Mouse (Mus musculus): ENCODE measurements around the gene Shb. TPM values are rescaled to one million over a fixed set of nuclear protein-coding genes. Genes with fewer than 3 reads are reported as not detected.

Shb gene
- polyA plus RNA-seq, 2 experiments = 5.0 to 8.8 TPM

GRCm38 (mm10) chr4:45498345-45498744, 33.9 kb downstream of the Shb start:
- ATAC-seq (ENCODE audit: insufficient read depth) (no peak), DNase-seq (ENCODE audit: low read depth in 3 of 3, low spot score in 3 of 3) (no peak)
- Histone ChIP-seq H3K9me3 (ENCODE audit: control insufficient read depth, low read length) (no peaks in the 10 kb centered on the region), H3K4me1 (replicated peaks; ENCODE audit: control insufficient read depth in 2 of 2, insufficient read depth in 2 of 2, low read length in 1 of 2) (peaks cover 11 to 47% of the 10 kb centered on the region in 2 experiments), H3K4me2 (ENCODE audit: low read depth) (no peak overlapping the region), H3K4me3 (ENCODE audit: insufficient read depth in 1 of 2, low read depth in 2 of 2, low read length in 2 of 2) (no peak overlapping the region), H3K9ac (replicated peaks) (no peak overlapping the region), H3K36me3 (replicated peaks; ENCODE audit: control insufficient read depth, insufficient read depth, low read depth) (no peaks in the 10 kb centered on the region), H3K27ac (no peak overlapping the region), H3K27me3 (ENCODE audit: control insufficient read depth, insufficient read depth, low read length) (no peaks in the 10 kb centered on the region)
- 51% methylated on average over 5 of the region's 5 CpGs for WGBS (ENCODE audit: insufficient replicate concordance)
- TF ChIP-seq CTCF (IDR thresholded peaks at IDR 0.05; ENCODE audit: low read depth) (no peak), EP300 (IDR thresholded peaks at IDR 0.05; ENCODE audit: low read depth) (no peak)

- H3K4me3 ChIP-seq (ENCODE audit: insufficient read depth in 1 of 2, low read depth in 2 of 2, low read length in 2 of 2) = no peak overlapping the region
- DNase-seq (ENCODE audit: low read depth in 3 of 3, low spot score in 3 of 3) = no peak
- no peaks in the 10 kb centered on the region for H3K27me3 ChIP-seq (ENCODE audit: control insufficient read depth, insufficient read depth, low read length)
- H3K4me1 ChIP-seq (replicated peaks; ENCODE audit: control insufficient read depth in 2 of 2, insufficient read depth in 2 of 2, low read length in 1 of 2) = peaks cover 22 to 58% of the 10 kb centered on the region in 2 experiments
- H3K9me3 ChIP-seq (ENCODE audit: control insufficient read depth, low read length) = no peaks in the 10 kb centered on the region
- no peak overlapping the region for H3K27ac ChIP-seq
- WGBS (ENCODE audit: insufficient replicate concordance) = 82% methylated on average over 6 of the region's 6 CpGs
- TF ChIP-seq CTCF (IDR thresholded peaks at IDR 0.05; ENCODE audit: low read depth) (no peak), EP300 (IDR thresholded peaks at IDR 0.05; ENCODE audit: low read depth) (no peak)
- ATAC-seq (ENCODE audit: insufficient read depth) = no peak
- no peaks in the 10 kb centered on the region for H3K36me3 ChIP-seq (replicated peaks; ENCODE audit: control insufficient read depth, insufficient read depth, low read depth)
- no peak overlapping the region for H3K9ac ChIP-seq (replicated peaks)
- H3K4me2 ChIP-seq (ENCODE audit: low read depth) = no peak overlapping the region
Measured at GRCm38 (mm10) chr4:45497282-45497681, 35.0 kb downstream of the Shb start.

- DNase-seq (ENCODE audit: low read depth in 3 of 3, low spot score in 3 of 3) (no peak), ATAC-seq (ENCODE audit: insufficient read depth) (no peak)
- Histone ChIP-seq H3K4me3 (ENCODE audit: insufficient read depth in 1 of 2, low read depth in 2 of 2, low read length in 2 of 2) (no peak overlapping the region), H3K9ac (replicated peaks) (no peak overlapping the region), H3K27ac (no peak overlapping the region), H3K4me2 (ENCODE audit: low read depth) (no peak overlapping the region), H3K36me3 (replicated peaks; ENCODE audit: control insufficient read depth, insufficient read depth, low read depth) (no peaks in the 10 kb centered on the region), H3K9me3 (ENCODE audit: control insufficient read depth, low read length) (no peaks in the 10 kb centered on the region), H3K4me1 (replicated peaks; ENCODE audit: control insufficient read depth in 2 of 2, insufficient read depth in 2 of 2, low read length in 1 of 2) (peaks cover 31 to 62% of the 10 kb centered on the region in 2 experiments), H3K27me3 (ENCODE audit: control insufficient read depth, insufficient read depth, low read length) (no peaks in the 10 kb centered on the region)
- no peak for TF ChIP-seq EP300 (IDR thresholded peaks at IDR 0.05; ENCODE audit: low read depth)
- no peak for TF ChIP-seq CTCF (IDR thresholded peaks at IDR 0.05; ENCODE audit: low read depth)
- 76% methylated on average over 8 of the region's 8 CpGs for WGBS (ENCODE audit: insufficient replicate concordance)
Measured at GRCm38 (mm10) chr4:45495531-45496201, 36.6 kb downstream of the Shb start.

DNA sequence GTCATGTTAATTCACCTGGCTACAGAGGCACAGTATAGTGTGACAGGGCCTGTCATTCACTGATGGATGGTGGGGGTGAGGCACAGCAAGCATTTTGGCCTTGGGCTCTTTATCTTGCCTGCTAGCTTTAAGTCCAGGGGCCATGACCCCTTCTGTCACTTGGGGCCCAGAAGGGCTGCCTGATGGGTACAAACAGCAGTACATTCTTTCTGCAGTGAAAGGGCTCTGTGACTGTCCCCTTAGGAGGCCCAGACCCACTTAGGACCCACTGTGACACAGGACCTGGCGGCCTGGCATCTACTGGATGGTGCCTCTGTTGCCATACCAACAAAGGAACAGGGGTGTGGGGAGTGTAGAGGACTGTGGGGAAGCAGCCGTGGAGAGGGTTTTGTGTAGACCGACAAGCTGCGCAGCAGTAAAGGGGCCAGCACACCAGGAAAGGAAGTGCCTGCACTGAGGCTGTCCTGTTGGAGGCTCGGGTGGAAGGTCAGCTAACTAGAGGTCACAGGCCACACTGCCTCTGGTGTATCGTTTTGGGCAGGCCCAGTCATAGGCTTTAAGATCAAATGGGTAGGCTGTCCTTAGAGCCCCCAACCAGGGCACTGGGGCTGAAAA, 38.4 kb downstream of the Shb start:
- Histone ChIP-seq H3K36me3 (replicated peaks; ENCODE audit: control insufficient read depth, insufficient read depth, low read depth) (no peaks in the 10 kb centered on the region), H3K4me3 (ENCODE audit: insufficient read depth in 1 of 2, low read depth in 2 of 2, low read length in 2 of 2) (no peak overlapping the region), H3K27ac (no peak overlapping the region), H3K9me3 (ENCODE audit: control insufficient read depth, low read length) (no peaks in the 10 kb centered on the region), H3K4me2 (ENCODE audit: low read depth) (peak overlapping the region; percentile 48), H3K9ac (replicated peaks) (no peak overlapping the region), H3K27me3 (ENCODE audit: control insufficient read depth, insufficient read depth, low read length) (no peaks in the 10 kb centered on the region), H3K4me1 (replicated peaks; ENCODE audit: control insufficient read depth in 2 of 2, insufficient read depth in 2 of 2, low read length in 1 of 2) (peaks cover 39 to 70% of the 10 kb centered on the region in 2 experiments)
- no peak for DNase-seq (ENCODE audit: low read depth in 3 of 3, low spot score in 3 of 3)
- ATAC-seq (ENCODE audit: insufficient read depth) = no peak; the same call in 1 of the 2 replicates
- 43% methylated on average over 6 of the region's 6 CpGs for WGBS (ENCODE audit: insufficient replicate concordance)
- no peak for TF ChIP-seq EP300 (IDR thresholded peaks at IDR 0.05; ENCODE audit: low read depth)
- TF ChIP-seq CTCF (IDR thresholded peaks at IDR 0.05; ENCODE audit: low read depth) = no peak

DNA sequence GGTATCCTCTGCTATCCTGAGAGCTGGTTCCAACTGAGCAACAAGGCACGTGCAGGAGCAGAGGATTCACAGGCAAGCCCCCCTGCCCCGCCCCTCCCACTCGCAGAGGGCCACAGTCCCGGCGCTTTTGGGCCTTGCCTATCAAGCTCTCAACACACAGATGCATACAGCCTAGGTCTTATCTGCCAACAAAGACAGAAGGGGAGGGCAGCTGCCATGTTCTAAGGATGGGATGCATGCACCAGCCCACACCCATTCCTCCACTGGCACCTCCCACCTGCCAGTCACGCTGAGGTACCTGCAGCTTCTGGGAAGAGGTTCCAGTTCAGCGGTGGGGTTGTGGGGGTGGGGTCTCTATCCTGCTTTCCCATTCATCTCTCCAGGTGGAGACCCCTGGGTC, 39.2 kb downstream of the Shb start:
- Histone ChIP-seq H3K9me3 (ENCODE audit: control insufficient read depth, low read length) (no peaks in the 10 kb centered on the region), H3K4me2 (ENCODE audit: low read depth) (peak overlapping the region; percentile 48), H3K9ac (replicated peaks) (no peak overlapping the region), H3K27ac (peak overlapping the region; percentile 15; the same call in 1 of the 2 replicates), H3K36me3 (replicated peaks; ENCODE audit: control insufficient read depth, insufficient read depth, low read depth) (no peaks in the 10 kb centered on the region; the same call in 1 of the 2 replicates), H3K4me3 (ENCODE audit: insufficient read depth in 1 of 2, low read depth in 2 of 2, low read length in 2 of 2) (no peak overlapping the region), H3K27me3 (ENCODE audit: control insufficient read depth, insufficient read depth, low read length) (no peaks in the 10 kb centered on the region), H3K4me1 (replicated peaks; ENCODE audit: control insufficient read depth in 2 of 2, insufficient read depth in 2 of 2, low read length in 1 of 2) (peaks cover 42 to 76% of the 10 kb centered on the region in 2 experiments)
- 7% methylated on average over 7 of the region's 7 CpGs for WGBS (ENCODE audit: insufficient replicate concordance)
- DNase-seq (ENCODE audit: low read depth in 3 of 3, low spot score in 3 of 3) (peak; percentile 50 to 66 (median 52)), ATAC-seq (ENCODE audit: insufficient read depth) (peak; percentile 84)
- TF ChIP-seq CTCF (IDR thresholded peaks at IDR 0.05; ENCODE audit: low read depth) = no peak
- TF ChIP-seq EP300 (IDR thresholded peaks at IDR 0.05; ENCODE audit: low read depth) = peak; percentile 49; the same call in 1 of the 2 replicates
